Mouse (Mus musculus) heart, embryonic 12.5 days (tissue): ENCODE results near the gene Fbxw8. TPM values are rescaled to one million over a fixed set of nuclear protein-coding genes. Genes with fewer than 3 reads are reported as not detected.

Experiments
- ATAC-seq: fragments of 200-750 bp; cut with Nextera tagmentation; 2 replicates; pipeline ENCODE4 v1.8.0; 2017; ENCODE audit warnings: moderate TSS enrichment, moderate library complexity; ENCODE audit not compliant: insufficient number of reproducible peaks, low FRiP score
- H3K27ac ChIP-seq: fragments of 300-500 bp; sonication (generic); 2 replicates; pipeline ENCODE4 v1.5.1; 2016; ENCODE audit warnings: mild to moderate bottlenecking, moderate library complexity; ENCODE audit not compliant: poor library complexity, severe bottlenecking
- H3K27me3 ChIP-seq: fragments of 300-500 bp; sonication (generic); replicated peaks from 2 replicates; pipeline ENCODE4 v1.6.1; 2016; ENCODE audit warnings: mild to moderate bottlenecking, moderate library complexity
- H3K36me3 ChIP-seq: fragments of 300-500 bp; sonication (generic); 2 replicates; pipeline ENCODE4 v1.6.1; 2016; ENCODE audit warnings: mild to moderate bottlenecking, moderate library complexity
- H3K4me1 ChIP-seq: fragments of 300-500 bp; sonication (generic); replicated peaks from 2 replicates; pipeline ENCODE4 v1.6.1; 2016; ENCODE audit warnings: mild to moderate bottlenecking
- H3K4me2 ChIP-seq: fragments of 300-500 bp; sonication (generic); 2 replicates; pipeline ENCODE4 v1.6.1; 2016; ENCODE audit warnings: mild to moderate bottlenecking, moderate library complexity
- H3K4me3 ChIP-seq: fragments of 300-500 bp; sonication (generic); 2 replicates; pipeline ENCODE4 v1.5.1; 2016; ENCODE audit warnings: mild to moderate bottlenecking
- H3K9ac ChIP-seq: fragments of 300-500 bp; sonication (generic); 2 replicates; pipeline ENCODE4 v1.6.1; 2016; ENCODE audit warnings: mild to moderate bottlenecking, moderate library complexity
- H3K9me3 ChIP-seq: fragments of 300-500 bp; sonication (generic); replicated peaks from 2 replicates; pipeline ENCODE4 v1.6.1; 2016; ENCODE audit warnings: mild to moderate bottlenecking, moderate library complexity
- WGBS: fragments of 180-500 bp; shearing (Covaris S2); methylation state at CpG from one replicate; pipeline ENCODE4 v1.1.7; 2016; 5-methylcytosine and 5-hydroxymethylcytosine counted together
- polyA plus RNA-seq: library from polyadenylated mRNA; unstranded; fragments of >200 nt; fragmentation: Nextera tagmentation; extraction: Ambion mirVana; gene quantifications from 2 replicates; pipeline ENCODE4 v1.2.1, GENCODE M21; 2016

The Fbxw8 gene
- polyA plus RNA-seq, 1 experiment from 2014 or later, result 36.6 TPM

- no peaks in the 10 kb centered on the region for H3K9me3 ChIP-seq
- ATAC-seq, result 0 out of 2 replicates have a peak, but pooled peaks have one; percentile 31
- H3K9ac ChIP-seq, result no peak overlapping the region
- H3K36me3 ChIP-seq, result peaks cover 57% of the 10 kb centered on the region
- 76% methylated on average over 17 of the region's 17 CpGs for WGBS
- no peaks in the 10 kb centered on the region for H3K27me3 ChIP-seq
- peak overlapping the region; percentile 19; the same call in 1 of the 2 replicates for H3K27ac ChIP-seq
- H3K4me1 ChIP-seq, result peaks cover 26% of the 10 kb centered on the region
- no peak overlapping the region for H3K4me2 ChIP-seq
- no peak overlapping the region for H3K4me3 ChIP-seq
These were observed 47.0 kb downstream of the Fbxw8 start for GRCm38 (mm10) chr5:118108124-118108793.

- peaks cover 26% of the 10 kb centered on the region for H3K4me1 ChIP-seq
- ATAC-seq, result no peak
- H3K27ac ChIP-seq, result no peak overlapping the region
- H3K36me3 ChIP-seq, result peaks cover 45% of the 10 kb centered on the region
- WGBS, result 87% methylated on average over 10 of the region's 10 CpGs
- no peaks in the 10 kb centered on the region for H3K9me3 ChIP-seq
- no peak overlapping the region for H3K4me2 ChIP-seq
- no peaks in the 10 kb centered on the region for H3K27me3 ChIP-seq
- H3K4me3 ChIP-seq, result no peak overlapping the region
- H3K9ac ChIP-seq, result no peak overlapping the region
These were observed 48.6 kb downstream of the Fbxw8 start for GRCm38 (mm10) chr5:118106667-118107066.

GRCm38 (mm10) chr5:118105536-118105935 is 49.7 kb downstream of the Fbxw8 start:
- peaks cover 30% of the 10 kb centered on the region for H3K4me1 ChIP-seq
- WGBS, result 91% methylated on average over 8 of the region's 8 CpGs
- no peak for ATAC-seq
- no peaks in the 10 kb centered on the region for H3K9me3 ChIP-seq
- H3K27me3 ChIP-seq, result no peaks in the 10 kb centered on the region
- no peak overlapping the region for H3K9ac ChIP-seq
- peaks cover 39% of the 10 kb centered on the region for H3K36me3 ChIP-seq
- H3K4me3 ChIP-seq, result no peak overlapping the region
- H3K27ac ChIP-seq, result no peak overlapping the region
- no peak overlapping the region for H3K4me2 ChIP-seq

GRCm38 (mm10) chr5:118099870-118100478 is 55.3 kb downstream of the Fbxw8 start:
- WGBS, result 85% methylated on average over 8 of the region's 8 CpGs
- Histone ChIP-seq H3K9ac (no peak overlapping the region), H3K4me3 (no peak overlapping the region), H3K27ac (no peak overlapping the region), H3K4me1 (peaks cover 27% of the 10 kb centered on the region), H3K9me3 (no peaks in the 10 kb centered on the region), H3K4me2 (no peak overlapping the region), H3K36me3 (peaks cover 29% of the 10 kb centered on the region), H3K27me3 (no peaks in the 10 kb centered on the region)
- ATAC-seq, result no peak

GRCm38 (mm10) chr5:118099069-118099869 is 56.0 kb downstream of the Fbxw8 start:
- no peak overlapping the region for H3K4me3 ChIP-seq
- no peak for ATAC-seq
- no peaks in the 10 kb centered on the region for H3K9me3 ChIP-seq
- H3K27ac ChIP-seq, result no peak overlapping the region
- 58% methylated on average over 11 of the region's 11 CpGs for WGBS
- H3K4me2 ChIP-seq, result no peak overlapping the region
- H3K9ac ChIP-seq, result no peak overlapping the region
- H3K36me3 ChIP-seq, result peaks cover 34% of the 10 kb centered on the region
- H3K27me3 ChIP-seq, result no peaks in the 10 kb centered on the region
- peaks cover 27% of the 10 kb centered on the region for H3K4me1 ChIP-seq

- no peak for ATAC-seq
- Histone ChIP-seq H3K9me3 (no peaks in the 10 kb centered on the region), H3K4me1 (peaks cover 27% of the 10 kb centered on the region), H3K4me2 (no peak overlapping the region), H3K27me3 (no peaks in the 10 kb centered on the region), H3K4me3 (no peak overlapping the region), H3K9ac (no peak overlapping the region), H3K36me3 (peaks cover 63% of the 10 kb centered on the region), H3K27ac (no peak overlapping the region)
- WGBS, result 87% methylated on average over 3 of the region's 3 CpGs
These were observed 58.9 kb downstream of the Fbxw8 start for GRCm38 (mm10) chr5:118096317-118096716.

GRCm38 (mm10) chr5:118095849-118096248 is 59.4 kb downstream of the Fbxw8 start:
- no peaks in the 10 kb centered on the region for H3K27me3 ChIP-seq
- H3K9ac ChIP-seq, result no peak overlapping the region
- no peak overlapping the region for H3K4me3 ChIP-seq
- no peaks in the 10 kb centered on the region for H3K9me3 ChIP-seq
- H3K36me3 ChIP-seq, result peaks cover 65% of the 10 kb centered on the region
- H3K4me1 ChIP-seq, result peaks cover 26% of the 10 kb centered on the region
- H3K4me2 ChIP-seq, result no peak overlapping the region
- ATAC-seq, result no peak
- WGBS, result 92% methylated on average over 4 of the region's 4 CpGs
- H3K27ac ChIP-seq, result no peak overlapping the region

GRCm38 (mm10) chr5:118095433-118095832 is 59.8 kb downstream of the Fbxw8 start:
- H3K4me2 ChIP-seq, result no peak overlapping the region
- H3K4me1 ChIP-seq, result peaks cover 22% of the 10 kb centered on the region
- no peaks in the 10 kb centered on the region for H3K27me3 ChIP-seq
- 87% methylated on average over 11 of the region's 11 CpGs for WGBS
- H3K36me3 ChIP-seq, result peaks cover 65% of the 10 kb centered on the region
- no peak overlapping the region for H3K4me3 ChIP-seq
- no peaks in the 10 kb centered on the region for H3K9me3 ChIP-seq
- no peak for ATAC-seq
- no peak overlapping the region for H3K27ac ChIP-seq
- no peak overlapping the region for H3K9ac ChIP-seq

GRCm38 (mm10) chr5:118093321-118094035 is 61.8 kb downstream of the Fbxw8 start:
- Histone ChIP-seq H3K4me1 (peaks cover 23% of the 10 kb centered on the region), H3K27me3 (no peaks in the 10 kb centered on the region), H3K4me2 (no peak overlapping the region), H3K4me3 (no peak overlapping the region), H3K36me3 (peaks cover 69% of the 10 kb centered on the region), H3K27ac (no peak overlapping the region), H3K9me3 (no peaks in the 10 kb centered on the region), H3K9ac (no peak overlapping the region)
- WGBS, result 77% methylated on average over 11 of the region's 11 CpGs
- 0 out of 2 replicates have a peak, but pooled peaks have one; percentile 51 for ATAC-seq

GRCm38 (mm10) chr5:118090837-118091236 is 64.4 kb downstream of the Fbxw8 start:
- Histone ChIP-seq H3K36me3 (peaks cover 59% of the 10 kb centered on the region), H3K9me3 (no peaks in the 10 kb centered on the region), H3K27me3 (no peaks in the 10 kb centered on the region), H3K9ac (no peak overlapping the region), H3K4me1 (peaks cover 42% of the 10 kb centered on the region), H3K4me3 (no peak overlapping the region), H3K4me2 (no peak overlapping the region), H3K27ac (no peak overlapping the region)
- WGBS, result 91% methylated on average over 2 of the region's 2 CpGs
- ATAC-seq, result no peak
